Mouse (Mus musculus) lung, embryonic 14.5 days (tissue): Measurements from ENCODE around the gene Unc13d. TPM values are rescaled to one million over a fixed set of nuclear protein-coding genes. Genes with fewer than 3 reads are reported as not detected.

Experiments used
- ATAC-seq: fragments of 200-750 bp; cut with Nextera tagmentation; 2 replicates; pipeline ENCODE4 v1.8.0; 2017; ENCODE audit warnings: mild to moderate bottlenecking, moderate TSS enrichment, moderate library complexity; ENCODE audit not compliant: insufficient read depth
- DNase-seq: peaks from one replicate; pipeline ENCODE4 v3.0.0-alpha.2; 2015
- H3K27ac ChIP-seq: fragments of 300-500 bp; sonication (generic); 2 replicates; pipeline ENCODE4 v1.5.1; 2014; ENCODE audit warnings: low read depth, mild to moderate bottlenecking, moderate library complexity
- H3K27me3 ChIP-seq: fragments of 300-500 bp; sonication (generic); 2 replicates; pipeline ENCODE4 v1.6.1; 2014; ENCODE audit warnings: low read length, control low read depth; ENCODE audit not compliant: insufficient read depth
- H3K36me3 ChIP-seq: fragments of 300-500 bp; sonication (generic); 2 replicates; pipeline ENCODE4 v1.6.1; 2014; ENCODE audit warnings: control low read depth; ENCODE audit not compliant: insufficient read depth
- H3K4me1 ChIP-seq: fragments of 300-500 bp; sonication (generic); 2 replicates; pipeline ENCODE4 v1.6.1; 2014; ENCODE audit warnings: antibody characterized with exemption, control low read depth; ENCODE audit not compliant: insufficient read depth
- H3K4me2 ChIP-seq: fragments of 300-500 bp; sonication (generic); 2 replicates; pipeline ENCODE4 v1.6.1; 2014; ENCODE audit warnings: mild to moderate bottlenecking
- H3K4me3 ChIP-seq: fragments of 300-500 bp; sonication (generic); 2 replicates; pipeline ENCODE4 v1.5.1; 2014; ENCODE audit warnings: low read depth, low read length
- H3K9ac ChIP-seq: fragments of 300-500 bp; sonication (generic); 2 replicates; pipeline ENCODE4 v1.6.1; 2014
- H3K9me3 ChIP-seq: fragments of 300-500 bp; sonication (generic); 2 replicates; pipeline ENCODE4 v1.6.1; 2016; ENCODE audit warnings: low read depth, low read length, control low read depth
- CTCF ChIP-seq: IDR thresholded peaks from 2 replicates; pipeline ENCODE4 v1.5.1; 2016; ENCODE audit warnings: antibody characterized with exemption, low read depth
- WGBS: fragments of 180-500 bp; shearing (Covaris S2); extraction: QIAGEN DNeasy Blood & Tissue Kit; methylation state at CpG from one replicate; pipeline ENCODE4 v1.1.7; 2014; 5-methylcytosine and 5-hydroxymethylcytosine counted together
- polyA plus RNA-seq: library from polyadenylated mRNA; unstranded; fragments of >200 nt; fragmentation: Nextera tagmentation; extraction: Ambion mirVana; gene quantifications from 2 replicates; pipeline ENCODE4 v1.2.1, GENCODE M21; 2014

The Unc13d gene
- polyA plus RNA-seq, 1 experiment from 2014 or later, result 3.3 TPM

DNA sequence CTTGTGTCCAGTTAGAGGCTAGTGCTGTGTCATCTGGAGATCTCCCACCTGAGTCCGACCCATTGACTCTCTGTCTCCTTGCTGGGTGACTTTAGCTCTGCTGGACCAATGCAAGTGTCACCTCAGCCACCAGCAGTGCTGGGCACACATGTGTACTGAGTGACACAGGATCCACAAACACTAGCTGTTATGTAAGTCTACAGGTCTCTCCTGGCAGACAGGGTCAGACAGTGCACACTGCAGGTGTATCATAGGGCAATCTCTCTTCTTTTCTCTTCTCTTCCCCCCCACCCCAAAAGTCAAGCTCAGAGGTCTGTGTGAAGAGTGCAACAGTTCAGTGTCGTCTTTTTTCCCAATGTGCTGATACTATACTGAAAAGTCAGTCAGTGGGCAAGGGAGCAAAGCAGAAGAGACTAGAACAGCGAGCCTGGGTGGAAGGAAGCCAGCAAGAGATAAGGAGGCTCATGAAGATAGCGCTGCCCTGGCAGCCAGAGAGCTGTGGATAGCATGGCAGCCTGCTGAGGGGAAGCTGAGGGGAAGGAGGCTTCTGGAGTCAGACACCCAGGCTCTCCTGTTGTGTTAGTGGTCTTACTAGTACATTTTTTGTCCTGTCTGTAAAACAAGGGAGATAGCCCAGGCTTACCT is 20.4 kb downstream of the Unc13d start:
- Histone ChIP-seq H3K36me3 (peaks cover 100% of the 10 kb centered on the region), H3K27me3 (no peaks in the 10 kb centered on the region), H3K4me2 (no peak overlapping the region), H3K4me3 (no peak overlapping the region), H3K4me1 (no peaks in the 10 kb centered on the region), H3K27ac (no peak overlapping the region), H3K9ac (no peak overlapping the region), H3K9me3 (no peaks in the 10 kb centered on the region)
- DNase-seq, result no peak
- WGBS, result 69% methylated on average over 4 of the region's 4 CpGs
- TF ChIP-seq CTCF, result no peak
- ATAC-seq, result no peak

DNA sequence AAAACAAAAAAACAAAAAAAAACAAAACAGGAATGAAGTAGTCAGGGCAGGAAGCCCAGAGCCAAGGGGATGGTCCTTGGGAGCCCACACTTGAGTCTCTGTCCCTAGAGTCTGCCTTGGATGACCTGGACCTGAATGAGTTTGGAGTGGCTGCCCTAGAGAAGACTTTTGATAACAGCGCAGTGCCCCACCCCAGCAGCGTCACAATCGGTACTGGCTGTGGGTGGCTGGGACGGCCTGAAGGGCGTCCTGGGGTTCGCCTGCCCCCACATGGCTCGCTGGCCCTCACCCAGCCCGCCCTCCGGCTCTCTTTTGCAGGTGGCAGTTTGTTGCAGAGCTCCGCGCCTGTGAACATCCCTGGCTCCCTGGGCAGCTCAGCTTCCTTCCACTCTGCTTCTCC is 21.9 kb downstream of the Unc13d start:
- Histone ChIP-seq H3K27me3 (no peaks in the 10 kb centered on the region), H3K36me3 (peaks cover 100% of the 10 kb centered on the region), H3K9ac (no peak overlapping the region), H3K4me2 (no peak overlapping the region), H3K4me3 (no peak overlapping the region), H3K4me1 (no peaks in the 10 kb centered on the region), H3K9me3 (no peaks in the 10 kb centered on the region), H3K27ac (no peak overlapping the region)
- DNase-seq (no peak), ATAC-seq (no peak)
- WGBS, result 92% methylated on average over 11 of the region's 11 CpGs
- TF ChIP-seq CTCF, result no peak

DNA sequence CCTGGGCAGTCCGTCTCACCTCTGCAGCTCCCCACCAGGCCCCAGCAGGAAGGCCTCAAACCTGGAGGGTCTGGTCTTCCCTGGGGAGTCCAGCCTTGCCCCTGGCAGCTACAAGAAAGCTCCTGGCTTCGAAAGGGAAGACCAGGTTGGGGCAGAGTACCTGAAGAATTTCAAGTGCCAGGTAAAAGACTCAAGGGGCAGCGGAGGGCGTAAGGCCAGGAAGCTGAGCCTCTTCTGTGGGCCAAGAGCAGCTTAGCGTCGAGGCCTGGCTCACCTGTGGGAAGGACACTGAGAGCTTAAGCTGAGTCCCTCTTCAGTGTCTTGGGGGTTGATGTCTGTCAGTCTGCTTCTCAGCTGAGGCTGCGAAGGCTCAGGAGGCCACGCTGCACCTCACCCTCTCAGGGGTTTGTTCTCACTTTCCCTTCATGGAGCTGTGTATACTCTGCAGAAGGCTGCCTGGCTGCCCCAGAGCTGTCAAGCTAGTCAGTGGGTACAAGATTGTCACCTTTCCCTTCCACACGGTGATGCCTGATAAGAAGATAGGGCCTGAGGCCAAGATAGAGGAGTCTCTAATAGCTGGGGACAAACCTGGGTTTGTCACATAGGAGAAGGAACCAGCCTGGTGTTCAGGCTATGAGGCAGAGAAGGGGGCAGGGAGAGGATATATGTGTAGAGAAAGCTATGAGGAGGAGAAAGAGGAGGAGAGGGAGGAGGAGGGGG is 24.1 kb downstream of the Unc13d start:
- Histone ChIP-seq H3K27ac (no peak overlapping the region), H3K9me3 (peaks cover 5% of the 10 kb centered on the region; the same call in 1 of the 2 replicates), H3K27me3 (no peaks in the 10 kb centered on the region), H3K36me3 (peaks cover 100% of the 10 kb centered on the region), H3K4me2 (no peak overlapping the region), H3K4me1 (no peaks in the 10 kb centered on the region), H3K4me3 (no peak overlapping the region), H3K9ac (no peak overlapping the region)
- ATAC-seq, result no peak
- 74% methylated on average over 9 of the region's 9 CpGs for WGBS
- TF ChIP-seq CTCF, result no peak
- no peak for DNase-seq

DNA sequence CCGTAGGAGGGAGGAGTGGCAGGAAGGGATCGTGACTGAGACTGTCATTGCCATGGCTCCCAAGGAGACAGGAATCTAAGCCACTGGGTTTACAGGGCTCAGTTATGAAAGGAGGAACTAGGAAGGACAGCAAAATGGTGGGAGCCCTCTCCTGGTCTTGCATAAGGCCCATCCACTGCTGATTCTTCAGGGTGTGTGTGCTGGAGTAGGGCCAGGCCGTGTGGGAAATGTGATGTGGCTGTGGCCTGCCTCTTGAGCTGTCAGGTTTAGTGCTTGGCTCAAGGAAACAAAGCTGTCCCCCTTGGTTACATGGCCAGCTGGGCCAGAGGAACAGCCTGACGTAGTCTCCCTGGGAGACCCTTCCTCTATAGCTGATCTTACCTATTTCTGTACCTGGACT is 27.6 kb downstream of the Unc13d start:
- DNase-seq (no peak), ATAC-seq (no peak)
- H3K9ac ChIP-seq, result no peak overlapping the region
- H3K36me3 ChIP-seq, result peaks cover 99% of the 10 kb centered on the region
- WGBS, result 74% methylated on average over 4 of the region's 4 CpGs
- no peak overlapping the region for H3K4me3 ChIP-seq
- H3K4me1 ChIP-seq, result no peaks in the 10 kb centered on the region
- H3K4me2 ChIP-seq, result no peak overlapping the region
- no peaks in the 10 kb centered on the region for H3K27me3 ChIP-seq
- no peak for TF ChIP-seq CTCF
- no peak overlapping the region for H3K27ac ChIP-seq
- peaks cover 5% of the 10 kb centered on the region; the same call in 1 of the 2 replicates for H3K9me3 ChIP-seq

DNA sequence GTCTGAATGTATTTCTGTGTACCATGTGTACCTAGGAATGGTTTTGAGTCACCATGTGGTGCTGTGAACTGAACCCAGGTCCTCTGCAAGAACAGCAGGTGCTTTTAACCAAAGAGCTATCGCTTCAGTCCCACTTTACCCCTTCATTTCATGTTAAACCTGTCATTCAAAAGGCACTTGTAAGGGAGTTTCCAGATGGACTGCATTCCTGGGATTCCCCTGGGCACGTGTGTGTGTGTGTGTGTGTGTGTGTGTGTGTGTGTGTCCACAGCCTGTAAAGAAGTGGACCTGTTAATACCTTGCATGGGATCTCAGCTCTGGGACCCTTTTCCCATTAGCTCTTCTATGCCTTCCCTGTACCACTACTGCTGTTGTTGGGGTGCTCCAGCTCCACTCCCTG is 28.2 kb downstream of the Unc13d start:
- H3K27ac ChIP-seq, result no peak overlapping the region
- H3K9ac ChIP-seq, result no peak overlapping the region
- peaks cover 99% of the 10 kb centered on the region for H3K36me3 ChIP-seq
- no peaks in the 10 kb centered on the region for H3K27me3 ChIP-seq
- DNase-seq, result no peak
- ATAC-seq, result no peak
- TF ChIP-seq CTCF, result no peak
- no peak overlapping the region for H3K4me2 ChIP-seq
- peaks cover 5% of the 10 kb centered on the region; the same call in 1 of the 2 replicates for H3K9me3 ChIP-seq
- H3K4me3 ChIP-seq, result no peak overlapping the region
- WGBS, result 68% methylated on average over 2 of the region's 2 CpGs
- H3K4me1 ChIP-seq, result no peaks in the 10 kb centered on the region

DNA sequence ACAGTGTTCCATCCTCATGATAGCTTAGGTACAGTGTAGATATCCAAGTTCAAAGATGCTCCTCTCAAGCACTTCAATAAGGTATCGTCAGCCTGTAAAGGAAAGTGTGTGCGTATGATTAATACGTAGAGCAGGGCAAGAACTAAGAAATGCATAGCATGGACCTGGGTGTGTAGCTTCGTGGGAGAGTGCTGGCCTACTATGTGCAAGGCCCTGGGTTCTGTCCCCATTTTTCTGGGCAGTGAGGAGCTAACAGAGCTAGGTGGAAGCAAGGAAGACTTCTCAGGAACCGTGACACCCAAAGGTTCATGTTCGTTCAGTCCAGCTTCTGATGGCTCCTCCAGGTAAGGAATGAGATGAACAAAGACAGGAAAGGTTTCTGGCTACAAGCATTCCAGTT is 32.6 kb downstream of the Unc13d start:
- TF ChIP-seq CTCF, result no peak
- Histone ChIP-seq H3K4me3 (no peak overlapping the region), H3K4me1 (no peaks in the 10 kb centered on the region), H3K27ac (no peak overlapping the region), H3K27me3 (no peaks in the 10 kb centered on the region), H3K36me3 (peaks cover 84% of the 10 kb centered on the region), H3K9ac (no peak overlapping the region), H3K4me2 (no peak overlapping the region), H3K9me3 (peaks cover 5% of the 10 kb centered on the region; the same call in 1 of the 2 replicates)
- WGBS, result 95% methylated on average over 6 of the region's 6 CpGs
- DNase-seq (no peak), ATAC-seq (no peak)

DNA sequence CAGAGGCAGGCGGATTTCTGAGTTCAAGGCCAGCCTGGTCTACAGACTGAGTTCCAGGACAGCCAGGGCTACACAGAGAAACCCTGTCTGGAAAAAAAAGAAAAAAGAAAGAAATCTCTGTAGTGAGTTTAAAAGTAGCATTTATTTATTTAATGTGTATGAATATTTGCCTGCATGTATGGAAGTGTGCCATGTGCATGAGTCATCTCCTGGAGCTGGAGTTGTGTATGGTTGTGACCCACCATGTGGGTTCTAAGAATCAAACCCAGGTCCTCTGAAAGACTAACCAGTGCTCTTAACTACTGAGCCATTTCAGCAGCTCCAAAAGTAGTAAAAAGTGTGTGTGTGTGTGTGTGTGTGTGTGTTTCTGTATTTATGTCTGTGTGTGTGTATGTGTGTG is 34.5 kb downstream of the Unc13d start:
- DNase-seq, result no peak
- ATAC-seq, result no peak
- Histone ChIP-seq H3K36me3 (peaks cover 80% of the 10 kb centered on the region), H3K4me1 (no peaks in the 10 kb centered on the region), H3K9ac (no peak overlapping the region), H3K27ac (no peak overlapping the region), H3K4me2 (no peak overlapping the region), H3K4me3 (no peak overlapping the region), H3K9me3 (no peaks in the 10 kb centered on the region; the same call in 1 of the 2 replicates), H3K27me3 (no peaks in the 10 kb centered on the region)
- TF ChIP-seq CTCF, result no peak
- WGBS, result 90% methylated on average over 1 of the region's 1 CpGs
